Mouse (Mus musculus): ENCODE data around the gene Mgat4b. TPM values are rescaled to one million over a fixed set of nuclear protein-coding genes. Genes with fewer than 3 reads are reported as not detected.

The Mgat4b gene
- polyA plus RNA-seq, 1 experiment from 2014 or later = 52.8 TPM

DNA sequence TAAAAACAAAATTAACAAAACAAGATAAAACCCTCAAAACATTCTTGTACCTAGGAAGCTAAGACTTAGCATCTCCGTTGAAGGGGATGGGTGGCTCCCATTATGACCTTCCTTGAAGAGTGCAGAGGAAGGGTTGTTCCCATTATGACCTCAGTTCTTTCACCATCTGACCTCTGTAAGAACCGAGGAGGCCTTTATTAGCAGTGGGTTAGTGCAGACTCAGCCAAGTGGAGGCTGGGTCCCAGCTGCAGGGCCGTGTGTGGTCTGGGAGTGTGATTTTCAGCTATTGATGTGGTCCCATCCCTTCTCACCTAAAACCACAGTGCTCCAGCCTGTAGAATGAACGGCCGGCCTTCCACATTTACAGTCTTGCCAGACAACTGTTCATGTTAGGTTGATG is 34.6 kb downstream of the Mgat4b start:
- H3K9ac ChIP-seq = no peak overlapping the region
- H3K9me3 ChIP-seq (replicated peaks) = no peaks in the 10 kb centered on the region
- no peaks in the 10 kb centered on the region for H3K4me1 ChIP-seq
- H3K4me3 ChIP-seq = no peak overlapping the region
- no peak for ATAC-seq (ENCODE audit: low FRiP score)
- WGBS = 67% methylated on average over 5 of the region's 5 CpGs
- H3K4me2 ChIP-seq (replicated peaks) = no peak overlapping the region
- no peak overlapping the region for H3K27ac ChIP-seq
- H3K36me3 ChIP-seq = no peaks in the 10 kb centered on the region
- H3K27me3 ChIP-seq = no peaks in the 10 kb centered on the region

DNA sequence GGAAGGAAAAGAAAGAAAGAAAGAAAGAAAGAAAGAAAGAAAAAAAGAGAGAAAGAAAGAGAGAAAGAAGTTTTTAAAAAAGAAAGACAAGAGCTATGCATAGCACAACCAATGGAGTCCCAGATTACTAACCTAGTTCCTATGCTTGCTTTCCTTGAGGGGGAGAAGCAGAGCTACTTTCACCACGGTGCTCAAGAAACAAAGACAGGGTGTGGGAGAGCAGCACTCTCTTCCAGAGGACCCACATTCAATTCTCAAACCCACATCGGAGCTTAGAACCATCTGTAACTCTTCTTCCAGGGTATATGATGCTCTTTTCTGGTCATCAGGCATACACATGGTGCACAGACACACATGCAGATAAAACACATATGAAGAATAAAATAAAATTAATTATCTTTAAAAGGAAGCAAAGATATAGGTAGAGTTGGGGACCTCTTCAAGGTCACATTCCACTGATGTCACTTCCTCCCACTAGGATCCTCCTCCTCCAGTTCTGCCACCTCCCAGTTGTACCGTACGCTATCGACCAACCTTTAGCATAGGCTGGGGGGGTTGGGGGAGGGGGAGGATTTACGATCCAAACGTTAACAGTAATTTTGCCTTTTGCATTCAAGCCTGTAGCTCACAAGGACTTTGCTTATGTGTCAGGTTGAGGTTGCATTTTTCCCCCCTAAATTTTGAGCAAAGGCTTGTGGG is 37.9 kb downstream of the Mgat4b start:
- H3K9ac ChIP-seq = no peak overlapping the region
- no peaks in the 10 kb centered on the region for H3K27me3 ChIP-seq
- no peaks in the 10 kb centered on the region for H3K36me3 ChIP-seq
- H3K9me3 ChIP-seq (replicated peaks) = no peaks in the 10 kb centered on the region
- ATAC-seq (ENCODE audit: low FRiP score) = no peak
- no peak overlapping the region for H3K27ac ChIP-seq
- peaks cover 7% of the 10 kb centered on the region; the same call in 1 of the 2 replicates for H3K4me1 ChIP-seq
- WGBS = 88% methylated on average over 7 of the region's 7 CpGs
- no peak overlapping the region for H3K4me3 ChIP-seq
- H3K4me2 ChIP-seq (replicated peaks) = no peak overlapping the region

DNA sequence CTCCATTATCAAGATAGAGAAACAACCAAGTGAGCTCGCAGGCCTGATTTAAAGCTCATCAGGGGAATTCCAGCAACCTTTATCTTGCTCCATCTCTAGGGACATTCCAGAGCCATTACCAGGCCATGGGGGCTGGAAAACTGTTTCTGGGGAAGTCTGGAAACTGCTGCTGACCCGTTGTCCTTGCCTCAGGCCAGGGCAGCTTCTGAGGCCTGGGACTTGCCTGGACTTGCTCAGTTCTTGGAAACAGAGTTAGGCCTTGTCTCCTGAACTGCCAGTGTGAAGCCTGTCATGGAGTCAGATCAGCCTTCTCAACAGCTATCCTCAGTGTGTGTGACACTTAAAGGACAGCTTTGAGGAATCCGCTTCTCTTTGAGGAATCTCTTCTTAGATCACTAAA is 41.5 kb downstream of the Mgat4b start:
- Histone ChIP-seq H3K4me2 (replicated peaks) (no peak overlapping the region), H3K36me3 (peaks cover 19% of the 10 kb centered on the region), H3K27ac (0 out of 2 replicates have a peak overlapping the region, but pooled peaks have one; percentile 40), H3K9ac (no peak overlapping the region), H3K4me3 (no peak overlapping the region), H3K9me3 (replicated peaks) (no peaks in the 10 kb centered on the region), H3K27me3 (no peaks in the 10 kb centered on the region), H3K4me1 (peaks cover 7% of the 10 kb centered on the region; the same call in 1 of the 2 replicates)
- no peak for ATAC-seq (ENCODE audit: low FRiP score)
- WGBS = 63% methylated on average over 3 of the region's 3 CpGs

DNA sequence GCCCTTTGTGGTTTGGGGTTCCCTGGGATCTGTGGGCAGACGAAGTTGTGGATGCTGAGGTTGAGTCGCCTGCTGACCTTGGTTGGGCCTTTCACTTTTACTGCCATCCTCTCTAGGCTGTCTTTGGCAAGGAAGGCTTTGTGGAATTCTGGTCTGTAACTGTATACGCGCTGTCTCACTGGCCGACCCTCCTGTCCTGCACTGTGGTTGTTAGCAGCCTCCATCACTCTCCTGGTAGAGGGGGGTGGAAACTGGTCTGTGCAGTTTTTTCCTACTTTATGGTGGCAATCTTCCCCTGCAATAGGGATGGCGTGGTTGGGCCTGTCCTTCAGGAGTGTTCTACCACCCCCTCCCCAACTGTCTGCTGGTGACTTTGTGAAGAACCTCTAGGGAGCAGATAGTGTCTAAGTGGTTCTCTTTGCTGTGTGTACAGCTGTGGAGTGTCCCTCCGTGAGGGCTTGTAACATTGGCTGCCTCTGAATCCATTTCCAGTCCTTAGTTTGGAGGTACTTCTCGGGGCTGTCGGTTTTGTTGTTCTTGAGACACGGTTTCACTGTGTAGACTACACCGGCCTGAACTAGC is 42.1 kb downstream of the Mgat4b start:
- WGBS = 73% methylated on average over 11 of the region's 11 CpGs
- peaks cover 25% of the 10 kb centered on the region for H3K36me3 ChIP-seq
- no peaks in the 10 kb centered on the region for H3K9me3 ChIP-seq (replicated peaks)
- H3K4me3 ChIP-seq = no peak overlapping the region
- H3K27me3 ChIP-seq = no peaks in the 10 kb centered on the region
- peak overlapping the region; percentile 40; the same call in 1 of the 2 replicates for H3K27ac ChIP-seq
- H3K9ac ChIP-seq = no peak overlapping the region
- no peak overlapping the region for H3K4me2 ChIP-seq (replicated peaks)
- no peak for ATAC-seq (ENCODE audit: low FRiP score)
- H3K4me1 ChIP-seq = peaks cover 7% of the 10 kb centered on the region; the same call in 1 of the 2 replicates

DNA sequence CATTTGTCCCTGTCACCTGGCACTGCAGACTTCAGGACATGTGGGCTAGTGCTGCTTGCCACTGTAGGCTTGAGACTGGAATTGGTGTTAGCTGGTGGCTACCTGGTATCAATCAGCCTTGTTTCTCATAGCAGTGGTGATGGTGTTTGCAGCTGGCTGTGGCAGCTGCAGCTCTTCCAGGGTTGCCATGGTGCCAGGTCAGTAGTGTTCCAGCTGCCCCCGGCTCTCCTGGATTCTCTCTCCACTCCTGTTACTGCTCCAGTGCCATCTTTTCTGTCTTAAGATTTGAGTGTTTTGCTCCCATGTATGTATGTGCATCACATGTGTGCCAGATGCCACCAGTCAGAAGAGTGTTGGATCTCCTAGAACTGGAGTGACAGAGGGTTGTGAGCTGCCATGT is 42.7 kb downstream of the Mgat4b start:
- no peak for ATAC-seq (ENCODE audit: low FRiP score)
- peaks cover 31% of the 10 kb centered on the region for H3K36me3 ChIP-seq

DNA sequence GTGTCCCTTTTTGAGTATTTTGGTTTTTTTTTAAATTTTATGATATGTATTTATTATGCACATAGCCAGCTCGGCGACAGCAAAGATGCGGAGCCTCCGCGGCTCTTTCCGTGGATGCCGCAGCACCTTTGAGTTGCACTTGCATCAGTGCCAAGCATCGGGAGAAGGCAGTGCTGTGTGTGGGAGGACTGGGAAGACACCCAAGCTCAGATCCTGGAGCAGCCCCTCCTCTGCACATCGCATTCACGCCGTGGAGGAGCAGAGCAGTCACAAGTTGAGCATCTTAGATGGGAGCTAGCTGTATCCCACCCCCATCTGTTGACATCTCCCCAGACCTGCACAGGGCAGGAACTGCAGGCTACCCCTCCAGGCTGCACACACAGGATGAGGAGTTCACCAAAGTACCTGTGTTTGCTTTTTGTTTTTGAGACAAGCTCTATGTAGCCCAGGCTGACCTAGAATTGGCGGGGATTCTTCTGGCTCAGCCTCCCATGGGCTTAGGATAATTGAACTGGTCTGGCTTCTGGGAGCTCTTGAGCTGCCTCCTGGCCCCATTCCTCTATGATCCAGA is 43.4 kb downstream of the Mgat4b start:
- Histone ChIP-seq H3K27me3 (no peaks in the 10 kb centered on the region), H3K27ac (no peak overlapping the region), H3K9ac (no peak overlapping the region), H3K9me3 (replicated peaks) (no peaks in the 10 kb centered on the region; the same call in 1 of the 2 replicates), H3K36me3 (peaks cover 38% of the 10 kb centered on the region), H3K4me1 (peaks cover 7% of the 10 kb centered on the region; the same call in 1 of the 2 replicates), H3K4me3 (no peak overlapping the region), H3K4me2 (replicated peaks) (no peak overlapping the region)
- 87% methylated on average over 12 of the region's 12 CpGs for WGBS
- no peak for ATAC-seq (ENCODE audit: low FRiP score)

More for the DNA sequence above, 42.7 kb downstream of the Mgat4b start:
- Histone ChIP-seq H3K4me1 (peaks cover 7% of the 10 kb centered on the region; the same call in 1 of the 2 replicates), H3K9ac (no peak overlapping the region), H3K27ac (peak overlapping the region; percentile 8; the same call in 1 of the 2 replicates), H3K27me3 (no peaks in the 10 kb centered on the region), H3K4me2 (replicated peaks) (no peak overlapping the region), H3K9me3 (replicated peaks) (no peaks in the 10 kb centered on the region; the same call in 1 of the 2 replicates), H3K4me3 (no peak overlapping the region)
- WGBS = 63% methylated on average over 1 of the region's 1 CpGs

DNA sequence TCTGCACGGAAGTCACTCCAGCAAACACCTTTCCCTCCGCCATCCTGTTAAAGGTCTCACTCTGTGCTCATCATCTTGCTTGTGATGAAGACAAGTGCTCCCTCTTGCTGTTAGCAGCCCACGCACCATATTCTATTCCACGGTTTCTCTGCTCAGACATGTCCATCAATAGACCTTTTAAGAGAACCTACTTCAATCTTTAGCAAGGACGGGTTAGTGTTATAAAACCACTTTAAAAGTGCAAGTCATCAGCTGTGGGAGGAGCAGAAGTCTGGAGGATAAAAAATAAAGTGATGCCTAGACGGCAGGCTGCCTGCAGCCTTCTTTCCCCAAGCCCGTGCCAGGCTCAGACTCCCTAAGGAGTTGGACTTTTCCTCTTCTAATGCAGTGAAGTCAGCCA is 45.9 kb downstream of the Mgat4b start:
- 91% methylated on average over 7 of the region's 7 CpGs for WGBS
- H3K36me3 ChIP-seq = peaks cover 63% of the 10 kb centered on the region

DNA sequence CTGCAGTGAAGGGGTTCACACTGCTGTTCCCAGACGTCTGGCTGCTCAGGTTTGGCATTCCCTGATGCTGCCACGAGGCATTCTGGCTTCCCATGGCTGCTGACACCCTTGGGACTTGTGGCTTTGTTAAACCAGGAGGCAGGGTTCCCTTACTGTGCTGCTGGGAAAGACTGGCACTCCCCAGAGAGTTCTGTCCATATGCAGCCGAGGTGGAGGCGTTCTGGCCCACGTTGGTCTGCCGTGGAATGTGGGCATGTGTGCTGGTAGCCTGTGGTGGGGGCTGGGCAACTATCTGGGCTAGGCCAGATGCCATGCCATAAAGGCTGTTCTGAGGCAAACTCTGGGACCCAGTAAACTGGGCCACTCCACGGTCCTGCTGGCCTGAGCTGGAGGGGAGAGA is 47.6 kb downstream of the Mgat4b start:
- Histone ChIP-seq H3K9ac (no peak overlapping the region), H3K4me3 (no peak overlapping the region), H3K27ac (no peak overlapping the region), H3K4me2 (replicated peaks) (no peak overlapping the region), H3K27me3 (no peaks in the 10 kb centered on the region), H3K36me3 (peaks cover 79% of the 10 kb centered on the region), H3K9me3 (replicated peaks) (no peaks in the 10 kb centered on the region; the same call in 1 of the 2 replicates), H3K4me1 (no peaks in the 10 kb centered on the region)
- WGBS = 89% methylated on average over 7 of the region's 7 CpGs
- ATAC-seq (ENCODE audit: low FRiP score) = no peak

More for the DNA sequence above, 45.9 kb downstream of the Mgat4b start:
- ATAC-seq (ENCODE audit: low FRiP score) = no peak
- H3K9me3 ChIP-seq (replicated peaks) = no peaks in the 10 kb centered on the region; the same call in 1 of the 2 replicates
- H3K9ac ChIP-seq = no peak overlapping the region
- no peak overlapping the region for H3K27ac ChIP-seq
- H3K4me1 ChIP-seq = peaks cover 7% of the 10 kb centered on the region; the same call in 1 of the 2 replicates
- H3K4me3 ChIP-seq = no peak overlapping the region
- no peak overlapping the region for H3K4me2 ChIP-seq (replicated peaks)
- H3K27me3 ChIP-seq = no peaks in the 10 kb centered on the region

DNA sequence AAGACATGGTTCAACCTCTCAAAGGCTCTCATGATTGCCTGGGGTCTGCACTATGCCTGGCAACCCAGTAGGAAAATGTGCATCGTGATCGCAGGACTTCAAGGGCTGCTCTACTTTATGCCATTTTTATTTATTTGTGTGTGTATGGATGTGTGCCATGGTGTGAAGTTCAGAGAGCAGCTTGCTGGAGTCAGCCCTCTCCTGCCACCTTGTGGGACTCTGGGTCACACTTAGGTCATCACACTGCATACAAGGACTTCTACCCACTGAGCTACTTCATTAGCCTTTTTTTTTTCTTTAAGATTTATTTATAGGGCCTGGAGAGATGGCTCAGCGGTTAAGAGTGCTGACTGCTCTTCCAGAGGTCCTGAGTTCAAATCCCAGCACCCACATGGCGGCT is 51.3 kb downstream of the Mgat4b start:
- H3K4me3 ChIP-seq = no peak overlapping the region
- ATAC-seq (ENCODE audit: low FRiP score) = no peak
- H3K9me3 ChIP-seq (replicated peaks) = no peaks in the 10 kb centered on the region; the same call in 1 of the 2 replicates
- no peaks in the 10 kb centered on the region for H3K4me1 ChIP-seq
- H3K27ac ChIP-seq = no peak overlapping the region
- H3K36me3 ChIP-seq = peaks cover 95% of the 10 kb centered on the region
- WGBS = 93% methylated on average over 4 of the region's 4 CpGs
- H3K4me2 ChIP-seq (replicated peaks) = no peak overlapping the region
- no peaks in the 10 kb centered on the region for H3K27me3 ChIP-seq
- H3K9ac ChIP-seq = no peak overlapping the region

DNA sequence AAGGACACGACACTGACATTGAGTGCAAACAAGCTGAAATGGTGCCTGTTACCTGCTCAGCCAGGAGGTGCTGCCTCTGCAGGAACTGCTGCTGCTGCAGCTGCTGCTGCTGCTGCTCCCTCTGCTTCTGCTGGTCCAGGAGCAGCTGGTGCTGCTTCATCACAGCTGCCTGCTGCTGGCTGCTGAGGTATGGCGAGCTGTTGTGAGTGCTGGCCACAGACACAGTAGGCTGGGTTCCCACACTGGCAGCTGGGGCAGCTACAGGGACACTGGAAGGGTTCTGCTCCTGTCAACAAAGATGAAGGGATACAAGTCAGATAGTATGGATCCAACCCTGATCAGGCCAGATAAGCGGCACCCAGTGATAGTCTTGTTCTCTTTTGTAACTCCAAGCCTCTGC is 52.5 kb downstream of the Mgat4b start:
- no peaks in the 10 kb centered on the region for H3K4me1 ChIP-seq
- no peaks in the 10 kb centered on the region for H3K9me3 ChIP-seq (replicated peaks)
- no peak overlapping the region for H3K4me2 ChIP-seq (replicated peaks)
- no peak for ATAC-seq (ENCODE audit: low FRiP score)
- H3K36me3 ChIP-seq = peaks cover 83% of the 10 kb centered on the region
- whole genome bisulfite sequencing = 91% methylated on average over 3 of the region's 3 CpGs
- no peaks in the 10 kb centered on the region for H3K27me3 ChIP-seq
- H3K27ac ChIP-seq = no peak overlapping the region
- H3K4me3 ChIP-seq = no peak overlapping the region
- H3K9ac ChIP-seq = no peak overlapping the region

DNA sequence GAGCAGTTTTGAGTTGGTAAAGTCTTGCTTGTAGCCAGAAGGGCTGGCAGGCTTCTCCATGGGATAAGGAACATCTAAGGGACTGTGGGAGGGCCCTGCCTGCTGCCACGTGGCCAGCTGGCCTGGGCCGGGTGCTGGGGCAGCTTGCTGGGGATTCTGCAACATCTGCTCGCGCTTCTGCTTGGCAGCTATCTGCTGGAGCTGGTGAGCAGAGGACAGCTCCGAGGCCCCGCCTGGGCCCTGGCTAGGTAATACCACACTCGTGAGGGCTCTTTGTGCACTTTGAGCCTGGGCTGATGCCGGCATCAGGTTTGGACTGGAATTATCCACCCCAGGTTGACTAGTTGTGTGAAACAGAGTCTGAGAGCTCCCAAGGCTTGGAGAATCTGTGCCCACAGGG is 55.2 kb downstream of the Mgat4b start:
- Histone ChIP-seq H3K9me3 (replicated peaks) (no peaks in the 10 kb centered on the region), H3K4me1 (no peaks in the 10 kb centered on the region), H3K36me3 (peaks cover 56% of the 10 kb centered on the region), H3K4me3 (no peak overlapping the region), H3K9ac (no peak overlapping the region), H3K27ac (no peak overlapping the region), H3K4me2 (replicated peaks) (no peak overlapping the region), H3K27me3 (no peaks in the 10 kb centered on the region)
- whole genome bisulfite sequencing = 89% methylated on average over 8 of the region's 8 CpGs
- ATAC-seq (ENCODE audit: low FRiP score) = no peak

DNA sequence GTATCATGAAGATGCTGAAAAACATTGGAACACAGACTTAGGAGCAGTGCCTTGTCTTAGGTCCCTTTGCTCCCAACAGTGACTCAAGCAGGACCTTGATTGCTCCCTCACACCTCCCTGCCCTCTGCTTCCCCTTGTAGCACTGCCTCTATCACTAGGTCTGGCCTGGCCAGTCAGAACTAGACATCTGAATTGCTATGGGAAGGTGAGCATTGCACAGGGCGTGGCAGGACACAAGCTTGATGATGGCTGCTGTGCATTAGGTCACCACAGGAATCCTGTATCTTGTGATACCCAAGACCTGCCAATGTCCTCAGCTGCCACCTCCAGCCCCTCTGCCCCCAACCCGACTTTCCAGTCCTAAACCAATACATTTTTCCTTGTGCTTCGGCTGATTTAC is 56.3 kb downstream of the Mgat4b start:
- 97% methylated on average over 3 of the region's 3 CpGs for WGBS
- Histone ChIP-seq H3K27ac (no peak overlapping the region), H3K4me1 (no peaks in the 10 kb centered on the region; the same call in 1 of the 2 replicates), H3K4me2 (replicated peaks) (no peak overlapping the region), H3K4me3 (no peak overlapping the region), H3K9ac (no peak overlapping the region), H3K9me3 (replicated peaks) (no peaks in the 10 kb centered on the region), H3K36me3 (peaks cover 45% of the 10 kb centered on the region), H3K27me3 (no peaks in the 10 kb centered on the region)
- no peak for ATAC-seq (ENCODE audit: low FRiP score)

All from hindbrain, embryonic 12.5 days (tissue).